Mouse (Mus musculus) testis, adult 2 months (tissue): ENCODE results near the gene Arsb.

ENCODE experiments used
- CTCF ChIP-seq: fragments of 200-500 bp; IDR thresholded peaks from 2 replicates; pipeline ENCODE4 v1.5.1; 2012; ENCODE audit warnings: low read depth, mild to moderate bottlenecking, inconsistent platforms, low read length, moderate library complexity; ENCODE audit not compliant: control insufficient read depth, insufficient read depth, insufficient replicate concordance
- POLR2A ChIP-seq: fragments of 200-500 bp; IDR thresholded peaks from 2 replicates; pipeline ENCODE4 v1.6.1; 2012; ENCODE audit warnings: low read depth, mild to moderate bottlenecking, inconsistent platforms, low read length, moderate library complexity; ENCODE audit not compliant: control insufficient read depth

DNA sequence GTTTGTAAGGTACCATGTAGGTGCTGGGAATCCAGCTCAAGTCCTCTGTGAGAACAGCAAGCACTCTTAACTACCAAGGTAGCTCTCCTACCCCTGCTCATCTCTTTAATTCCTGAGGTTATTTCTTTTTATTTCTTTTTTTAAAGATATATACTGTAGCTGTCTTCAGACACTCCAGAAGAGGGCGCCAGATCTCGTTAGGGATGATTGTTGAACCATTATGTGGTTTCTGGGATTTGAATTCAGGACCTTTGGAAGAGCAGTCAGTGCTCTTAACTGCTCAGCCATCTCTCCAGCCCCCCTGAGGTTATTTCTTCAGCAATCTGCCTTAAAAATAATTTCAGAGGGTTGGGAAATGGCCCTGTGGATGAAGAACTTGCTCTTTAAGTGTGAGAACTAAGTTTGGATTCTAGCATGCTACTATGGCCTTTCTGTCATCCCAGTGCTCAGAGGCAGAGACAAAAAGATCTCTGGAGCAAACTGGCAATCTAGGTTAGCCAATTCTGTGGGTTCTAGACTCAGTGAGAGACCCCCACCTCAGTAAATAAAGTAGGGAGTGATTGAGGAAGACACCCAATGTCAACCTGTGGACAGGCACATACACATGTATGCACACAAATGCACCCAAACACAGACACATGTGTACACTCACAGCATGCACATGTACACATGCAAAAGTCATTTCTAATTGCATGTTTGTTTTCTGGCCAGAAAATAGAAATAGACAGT lies 58.3 kb downstream of the Arsb start:
- TF ChIP-seq CTCF (no peak), POLR2A (no peak)
